Mouse (Mus musculus): Measurements from ENCODE around the gene Gm16181.

Gene Gm16181

DNA sequence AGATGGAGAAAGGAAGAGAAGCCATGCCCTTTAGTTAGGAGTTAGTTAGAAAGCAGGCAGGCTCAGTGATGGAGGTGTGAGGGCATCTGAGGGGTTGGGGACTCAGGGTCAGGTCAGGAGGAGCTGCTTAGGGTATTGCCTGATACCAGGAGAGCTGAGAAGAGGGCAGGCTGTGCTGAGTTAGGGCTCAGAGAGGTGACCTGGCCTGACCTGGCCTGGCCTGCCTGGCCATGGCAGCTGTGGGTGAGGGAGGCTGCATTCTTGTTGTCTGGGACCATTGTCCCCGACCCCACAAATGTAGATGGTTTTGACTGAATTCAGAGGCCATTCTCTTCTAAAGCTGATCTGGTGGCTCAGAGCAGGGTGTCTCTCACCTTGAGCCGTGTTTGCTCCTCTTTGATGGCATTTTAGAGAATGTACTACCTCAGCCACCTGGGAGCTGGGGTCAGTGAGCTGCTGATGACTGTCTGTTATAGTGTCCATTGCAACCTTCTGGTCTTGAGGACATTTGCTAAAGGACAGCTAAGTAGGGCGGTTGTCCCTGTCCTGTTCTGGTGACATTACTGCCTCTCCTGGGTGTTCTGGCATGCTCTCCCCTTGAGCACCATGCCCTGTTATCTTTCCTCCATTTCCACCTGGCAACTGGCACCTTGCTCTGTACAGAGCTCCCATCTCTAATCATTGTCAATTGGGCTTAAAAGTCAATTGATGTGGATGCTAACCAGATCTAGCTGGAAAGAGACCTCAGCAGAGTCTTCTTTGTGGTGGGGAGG lies 29.9 kb downstream of the Gm16181 start:
- DNase-seq (ENCODE audit: low read depth, low spot score), result no peak

DNA sequence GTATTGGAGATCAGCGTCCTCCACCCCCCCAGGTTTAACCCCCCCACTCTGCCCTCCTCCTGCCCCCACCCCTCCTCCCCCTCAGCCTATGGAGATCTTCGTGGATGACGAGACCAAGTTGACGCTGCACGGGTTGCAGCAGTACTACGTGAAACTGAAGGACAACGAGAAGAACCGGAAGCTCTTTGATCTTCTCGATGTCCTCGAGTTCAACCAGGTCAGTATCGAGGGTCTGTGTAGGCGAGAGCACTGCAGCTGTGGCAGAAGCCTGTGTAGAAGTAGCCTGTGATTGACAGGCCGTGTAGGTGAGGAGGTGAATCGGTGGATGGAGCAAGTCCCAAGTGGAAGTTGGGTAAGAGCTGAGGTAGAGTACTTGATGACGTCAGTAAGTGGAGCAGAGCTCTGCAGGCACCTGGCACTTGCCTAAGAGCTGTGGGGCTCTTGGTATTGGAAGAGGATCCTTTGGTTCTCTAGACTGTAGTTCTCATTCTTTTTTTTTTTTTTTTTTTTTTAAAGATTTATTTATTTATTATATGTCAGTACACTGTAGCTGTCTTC lies 30.6 kb downstream of the Gm16181 start:
- DNase-seq (ENCODE audit: low read depth, low spot score), result no peak

DNA sequence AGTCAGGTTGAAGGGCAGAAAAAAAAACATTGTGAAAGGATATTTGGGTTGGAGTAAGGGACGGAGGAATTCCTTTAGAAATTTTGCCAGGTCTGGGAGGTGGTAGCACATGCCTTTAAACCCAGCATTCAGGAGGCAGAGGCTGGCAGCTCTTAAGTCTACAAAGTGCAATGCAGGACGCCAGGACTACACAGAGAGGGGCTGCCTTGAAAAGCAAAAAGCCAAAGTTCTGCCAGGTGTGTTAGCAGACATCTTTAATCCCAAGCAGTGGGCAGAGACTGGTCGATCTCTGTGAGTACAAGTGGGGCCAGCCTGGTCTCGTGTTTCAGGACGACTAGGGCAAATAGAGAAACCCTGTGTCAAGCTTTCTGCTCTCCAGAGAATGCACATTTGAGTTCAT lies 31.3 kb downstream of the Gm16181 start:
- no peak for DNase-seq (ENCODE audit: low read depth, low spot score)

DNA sequence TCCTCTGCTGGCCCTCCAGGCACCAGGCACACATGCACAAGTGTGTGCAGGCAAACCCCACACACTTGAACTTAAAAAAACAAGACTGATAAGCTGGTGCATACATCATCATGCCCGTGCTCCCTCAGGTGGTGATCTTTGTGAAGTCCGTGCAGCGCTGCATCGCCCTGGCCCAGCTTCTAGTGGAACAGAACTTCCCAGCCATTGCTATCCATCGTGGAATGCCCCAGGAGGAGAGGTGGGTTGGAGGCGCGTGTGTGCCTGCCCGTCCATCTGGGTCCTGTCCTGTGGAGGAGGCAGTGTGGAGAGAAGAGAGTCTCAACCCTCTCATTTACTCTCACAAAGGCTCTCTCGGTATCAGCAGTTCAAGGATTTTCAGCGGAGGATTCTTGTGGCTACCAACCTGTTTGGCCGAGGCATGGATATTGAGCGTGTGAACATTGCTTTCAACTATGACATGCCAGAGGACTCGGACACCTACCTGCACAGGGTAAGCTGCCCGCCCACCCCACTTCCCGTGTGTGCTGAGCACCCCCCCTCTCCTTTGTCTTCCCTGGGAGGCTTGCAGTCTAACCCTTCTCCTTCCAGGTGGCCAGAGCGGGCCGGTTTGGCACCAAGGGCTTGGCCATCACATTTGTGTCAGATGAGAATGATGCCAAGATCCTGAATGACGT lies 32.1 kb downstream of the Gm16181 start:
- DNase-seq (ENCODE audit: low read depth, low spot score), result no peak

DNA sequence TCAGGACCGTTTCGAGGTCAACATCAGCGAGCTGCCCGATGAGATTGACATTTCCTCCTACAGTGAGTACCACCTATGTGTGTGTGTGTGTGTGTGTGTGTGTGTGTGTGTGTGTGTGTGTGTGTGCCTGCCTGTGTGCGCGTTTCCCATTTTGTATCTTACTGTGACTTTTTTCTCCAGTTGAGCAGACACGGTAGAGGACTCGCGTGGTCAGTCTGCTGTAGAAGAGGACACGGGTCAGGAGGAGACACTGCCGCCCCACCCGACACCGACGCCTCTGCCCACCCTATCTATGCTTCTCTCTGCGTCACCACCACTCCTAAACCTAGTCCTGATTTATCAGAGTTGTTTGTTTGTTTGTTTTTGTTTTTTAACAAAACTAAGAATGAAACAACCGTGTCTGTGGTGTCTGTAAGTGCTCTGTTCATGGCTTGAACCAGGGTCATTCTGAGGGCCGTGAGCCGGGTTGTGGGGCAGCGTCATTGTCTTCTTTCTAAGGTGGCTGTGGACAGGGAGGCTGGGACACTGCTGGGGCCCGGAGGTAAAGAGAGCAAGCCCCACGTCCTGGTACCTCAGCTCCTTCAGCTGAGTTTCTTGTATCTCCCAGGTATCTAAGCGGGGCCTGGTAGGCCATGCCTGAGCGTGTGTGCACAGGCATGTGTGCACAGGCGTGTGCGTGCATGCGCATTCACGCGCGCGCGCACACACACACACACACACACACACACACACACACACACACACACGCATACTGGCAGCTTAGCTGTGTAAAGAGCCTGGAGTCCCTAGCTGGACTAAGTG lies 32.9 kb downstream of the Gm16181 start:
- DNase-seq (ENCODE audit: low read depth, low spot score), result no peak

DNA sequence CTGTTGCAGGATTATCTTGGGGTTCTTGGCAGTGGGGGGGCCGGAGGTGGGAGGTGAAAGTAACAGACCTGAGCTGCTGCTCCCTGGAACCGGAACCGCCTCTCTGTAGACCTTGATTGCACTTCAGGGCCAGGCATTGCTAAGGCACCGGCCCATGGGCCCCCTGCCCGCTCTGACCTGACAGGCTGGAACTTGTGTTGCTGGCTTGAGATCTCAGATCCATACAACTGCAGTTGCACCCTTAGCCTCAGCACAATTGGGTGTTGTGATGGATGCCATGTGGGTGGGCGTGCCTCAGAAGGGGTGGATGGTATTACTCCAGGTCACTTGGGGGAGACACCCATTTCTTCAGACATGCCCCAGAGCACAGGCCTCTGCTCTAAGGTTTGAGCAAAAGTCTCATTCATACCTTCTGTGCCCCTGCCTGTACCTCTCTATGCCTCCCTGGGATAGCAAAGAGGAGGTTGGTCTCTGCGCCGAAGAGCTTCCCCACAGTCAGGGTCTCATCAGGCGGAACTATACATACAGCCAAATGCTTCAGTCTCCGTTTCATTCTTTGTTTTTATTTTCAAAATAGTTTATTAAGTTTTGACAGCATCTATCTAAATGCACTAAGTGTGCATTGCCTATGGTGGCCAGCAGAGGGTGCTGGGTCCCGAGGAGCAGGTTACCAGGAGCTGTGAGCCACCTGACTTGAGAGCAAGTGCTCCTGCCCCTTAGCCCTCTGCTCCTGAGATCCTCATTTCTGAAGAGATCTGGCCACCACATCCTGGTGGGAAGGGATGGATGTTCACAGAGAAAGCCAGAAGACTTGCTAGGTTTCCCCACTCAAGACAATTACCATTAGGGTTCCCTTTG lies 33.8 kb downstream of the Gm16181 start:
- DNase-seq (ENCODE audit: low read depth, low spot score), result peak; percentile 77

DNA sequence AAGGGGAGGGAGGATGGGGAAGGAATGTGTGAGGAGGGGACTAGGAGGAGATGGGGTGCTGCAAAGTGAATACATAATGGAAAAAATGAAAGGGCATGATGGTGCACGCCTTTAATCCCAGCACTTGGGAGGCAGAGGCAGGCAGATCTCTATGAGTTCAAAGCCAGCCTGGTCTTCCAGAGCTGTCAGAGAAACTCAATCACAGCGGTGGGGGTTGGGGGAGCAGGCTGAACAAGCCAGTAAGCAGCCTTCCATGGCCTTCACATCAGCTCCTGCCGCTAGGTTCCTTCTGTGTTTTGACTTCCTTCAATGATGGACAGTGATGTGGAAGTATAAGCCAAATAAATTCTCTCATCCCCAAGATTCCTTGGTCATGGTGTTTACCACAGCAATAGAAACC lies 34.7 kb downstream of the Gm16181 start:
- DNase-seq (ENCODE audit: low read depth, low spot score), result no peak

DNA sequence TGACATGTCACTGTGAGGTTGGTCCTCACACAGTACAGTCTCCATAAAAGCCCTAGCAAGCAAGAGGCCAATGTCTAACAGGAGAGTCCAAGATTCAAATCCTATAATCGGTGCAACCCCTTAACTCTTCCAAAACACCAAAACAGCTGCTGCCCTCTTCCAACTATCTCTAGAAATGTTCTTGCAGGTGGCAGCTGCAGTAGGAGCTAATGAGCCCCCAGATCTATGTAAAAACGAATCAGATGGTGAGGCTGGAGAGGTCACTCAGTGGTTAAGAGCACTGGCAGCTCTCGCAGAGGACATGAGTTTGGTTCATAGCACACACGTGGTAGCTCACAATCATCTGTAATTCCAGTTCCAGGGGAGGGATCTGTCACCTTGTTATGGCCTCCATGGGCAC lies 35.1 kb downstream of the Gm16181 start:
- DNase-seq (ENCODE audit: low read depth, low spot score), result no peak

DNA sequence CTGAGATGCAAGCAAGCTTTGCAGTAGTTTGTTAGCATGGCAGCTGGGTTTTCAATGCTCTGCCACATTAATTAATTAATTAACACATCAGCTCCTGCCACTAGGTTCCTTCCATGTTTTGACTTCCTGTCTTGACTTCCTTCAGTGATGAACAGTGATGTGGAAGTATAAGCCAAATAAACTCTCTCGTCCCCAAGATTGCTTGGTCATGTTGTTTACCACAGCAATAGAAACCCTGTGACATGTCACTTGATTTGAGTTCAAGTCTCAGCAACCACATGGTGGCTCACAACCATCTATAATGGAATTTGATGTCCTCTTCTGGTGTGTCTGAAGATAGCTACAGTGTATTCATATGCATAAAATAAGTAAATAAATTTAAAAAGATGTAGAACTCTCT lies 36.7 kb downstream of the Gm16181 start:
- peak; percentile 41 for DNase-seq (ENCODE audit: low read depth, low spot score)

DNA sequence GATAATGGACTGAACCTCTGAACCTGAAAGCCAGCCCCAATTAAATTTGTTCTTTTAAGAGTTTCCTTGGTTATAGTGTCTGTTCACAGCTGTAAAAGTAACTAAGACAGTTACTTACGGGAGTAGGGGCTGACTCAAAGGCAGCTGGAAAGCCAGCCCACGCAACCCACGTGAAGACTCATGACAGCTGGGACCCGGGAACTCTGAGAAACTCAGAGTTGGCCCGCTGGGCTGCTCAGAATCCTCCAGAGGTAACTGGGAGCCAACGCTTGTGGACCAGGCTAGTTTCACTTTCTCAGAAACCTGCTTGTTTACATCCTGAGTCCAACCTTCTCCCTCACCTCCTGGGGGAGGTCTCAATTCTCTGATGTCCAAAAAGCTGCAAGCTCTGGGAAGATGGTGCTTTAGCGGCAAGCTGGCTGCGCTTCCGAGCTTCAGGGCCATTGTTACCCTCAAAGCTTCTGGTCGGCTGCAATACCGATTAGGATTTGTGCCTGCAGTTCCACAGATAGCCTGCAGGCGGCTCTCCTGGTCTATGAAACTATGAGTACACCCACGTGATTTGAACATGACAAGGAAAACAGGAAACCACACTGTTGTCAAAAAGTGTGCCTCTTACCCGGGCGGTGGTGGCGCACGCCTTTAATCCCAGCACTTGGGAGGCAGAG lies 37.3 kb downstream of the Gm16181 start:
- DNase-seq (ENCODE audit: low read depth, low spot score), result peak; percentile 95

DNA sequence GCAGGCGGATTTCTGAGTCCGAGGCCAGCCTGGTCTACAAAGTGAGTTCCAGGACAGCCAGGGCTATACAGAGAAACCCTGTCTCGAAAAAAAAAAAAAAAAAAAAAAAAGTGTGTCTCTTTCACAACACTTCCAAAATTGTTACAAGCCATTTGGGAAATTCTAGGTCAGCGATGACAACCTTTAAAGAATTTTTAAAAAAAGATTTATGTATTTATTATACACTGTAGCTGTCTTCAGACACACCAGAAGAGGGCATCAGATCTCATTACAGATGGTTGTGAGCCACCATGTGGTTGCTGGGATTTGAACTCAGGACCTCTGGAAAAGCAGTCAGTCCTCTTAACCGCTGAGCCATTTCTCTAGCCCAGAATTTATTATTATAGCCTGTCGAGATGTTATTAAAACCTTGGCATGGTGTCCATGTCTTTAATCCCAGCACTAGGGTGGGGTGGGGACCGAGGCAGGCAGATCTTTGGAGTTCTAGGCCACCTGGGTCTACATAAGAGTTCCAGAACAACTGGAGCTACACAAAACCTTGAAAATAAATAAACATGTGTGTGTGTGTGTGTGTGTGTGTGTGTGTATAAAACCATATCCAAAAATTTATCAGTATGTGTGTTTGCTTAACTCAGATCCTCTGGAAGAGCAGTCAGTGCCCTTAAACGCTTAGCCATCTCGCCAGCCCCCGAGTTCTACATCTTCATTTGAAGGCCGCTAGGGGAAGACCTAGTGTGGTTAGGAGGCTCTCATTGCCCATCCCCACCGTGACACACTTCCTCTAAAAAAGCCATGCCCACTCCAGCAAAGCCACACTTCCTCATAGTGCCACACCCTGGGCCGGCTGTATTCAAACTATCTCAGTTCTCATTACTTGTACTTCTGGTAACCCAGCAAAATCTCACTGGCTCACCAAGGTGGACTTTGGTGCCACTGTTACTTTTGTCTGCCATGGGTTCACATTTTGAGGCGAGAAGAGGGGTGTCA lies 38.2 kb downstream of the Gm16181 start:
- peak; percentile 88 for DNase-seq (ENCODE audit: low read depth, low spot score)

DNA sequence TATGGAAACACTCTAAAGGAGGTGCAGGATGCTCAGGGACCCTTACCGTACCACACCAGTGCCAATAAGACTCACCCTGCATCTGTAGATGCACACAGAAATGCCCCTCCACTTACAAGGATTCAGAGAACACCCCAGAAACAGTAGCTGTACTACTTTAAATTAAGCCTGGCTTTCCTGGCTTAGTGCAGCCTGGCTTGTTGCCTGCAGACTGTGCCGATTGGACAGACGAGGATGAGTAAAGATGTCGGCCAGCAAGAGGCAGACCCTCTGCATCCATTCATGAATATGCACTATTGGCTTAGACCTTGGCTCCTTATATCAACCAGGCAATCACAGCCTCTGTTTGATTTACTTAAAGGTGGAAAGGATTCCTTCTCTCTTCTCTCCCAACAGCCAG lies 39.0 kb downstream of the Gm16181 start:
- no peak for DNase-seq (ENCODE audit: low read depth, low spot score)

DNA sequence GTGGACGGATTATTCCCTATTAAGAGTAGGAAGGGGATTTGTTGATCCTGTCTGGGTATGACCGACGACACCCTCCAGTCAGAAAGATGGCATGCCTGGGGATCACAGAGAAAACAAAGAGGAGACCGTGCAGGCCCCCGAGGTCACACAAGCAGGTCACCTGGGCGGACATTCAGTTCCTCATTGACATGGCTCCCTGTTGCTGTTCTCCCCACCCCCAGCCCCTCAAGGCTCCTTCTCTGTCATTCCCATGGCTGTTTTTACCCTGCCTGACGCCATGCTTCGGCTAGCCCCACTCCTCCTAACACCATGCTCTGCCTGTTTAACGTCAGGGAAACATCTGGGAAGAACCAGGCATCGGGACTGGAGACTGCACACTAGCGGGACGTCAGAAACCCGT lies 41.0 kb downstream of the Gm16181 start:
- no peak for DNase-seq (ENCODE audit: low read depth, low spot score)

DNA sequence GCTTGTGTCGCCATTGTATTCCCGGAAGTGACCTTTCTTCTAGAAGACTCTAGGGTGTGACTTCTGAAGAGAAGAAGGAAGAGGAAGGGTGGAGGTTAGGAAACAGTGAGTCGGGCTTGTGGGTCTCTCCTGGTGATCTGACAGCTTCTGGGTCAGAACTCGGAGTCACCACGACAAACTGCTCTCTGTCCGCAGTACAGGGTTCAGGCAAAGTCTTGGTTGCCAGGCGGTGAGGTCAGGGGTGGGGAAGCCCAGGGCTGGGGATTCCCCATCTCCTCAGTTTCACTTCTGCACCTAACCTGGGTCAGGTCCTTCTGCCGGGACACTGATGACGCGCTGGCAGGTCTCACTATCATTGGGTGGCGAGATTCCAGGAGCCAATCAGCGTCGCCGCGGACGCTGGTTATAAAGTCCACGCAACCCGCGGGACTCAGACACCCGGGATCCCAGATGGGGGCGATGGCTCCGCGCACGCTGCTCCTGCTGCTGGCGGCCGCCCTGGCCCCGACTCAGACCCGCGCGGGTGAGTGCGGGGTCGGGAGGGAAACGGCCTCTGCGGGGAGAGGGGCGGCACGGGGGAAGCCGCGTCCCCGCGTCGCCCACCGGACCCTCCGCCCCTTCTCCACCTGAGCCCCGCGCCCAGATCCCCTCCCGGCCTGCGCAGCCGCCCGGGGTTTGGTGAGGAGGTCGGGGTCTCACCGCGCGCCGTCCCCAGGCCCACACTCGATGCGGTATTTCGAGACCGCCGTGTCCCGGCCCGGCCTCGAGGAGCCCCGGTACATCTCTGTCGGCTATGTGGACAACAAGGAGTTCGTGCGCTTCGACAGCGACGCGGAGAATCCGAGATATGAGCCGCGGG lies 42.3 kb downstream of the Gm16181 start, which contains the start of gene H2-D1:
TSS of gene H2-D1 (plus strand) at position 67 of the 859 bp plus-strand sequence.
- DNase-seq (ENCODE audit: low read depth, low spot score), result peak; percentile 98

DNA sequence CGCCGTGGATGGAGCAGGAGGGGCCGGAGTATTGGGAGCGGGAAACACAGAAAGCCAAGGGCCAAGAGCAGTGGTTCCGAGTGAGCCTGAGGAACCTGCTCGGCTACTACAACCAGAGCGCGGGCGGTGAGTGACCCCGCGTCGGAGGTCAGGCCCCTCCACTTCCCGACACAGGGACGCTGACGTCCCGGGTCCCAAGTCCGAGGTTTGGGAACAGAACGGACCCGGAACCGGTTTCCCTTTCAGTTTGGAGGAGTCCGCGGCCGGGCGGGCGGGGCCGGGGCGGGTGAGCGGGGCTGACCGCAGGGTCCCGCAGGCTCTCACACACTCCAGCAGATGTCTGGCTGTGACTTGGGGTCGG lies 42.9 kb downstream of the Gm16181 start:
- peak; percentile 73 for DNase-seq (ENCODE audit: low read depth, low spot score)

DNA sequence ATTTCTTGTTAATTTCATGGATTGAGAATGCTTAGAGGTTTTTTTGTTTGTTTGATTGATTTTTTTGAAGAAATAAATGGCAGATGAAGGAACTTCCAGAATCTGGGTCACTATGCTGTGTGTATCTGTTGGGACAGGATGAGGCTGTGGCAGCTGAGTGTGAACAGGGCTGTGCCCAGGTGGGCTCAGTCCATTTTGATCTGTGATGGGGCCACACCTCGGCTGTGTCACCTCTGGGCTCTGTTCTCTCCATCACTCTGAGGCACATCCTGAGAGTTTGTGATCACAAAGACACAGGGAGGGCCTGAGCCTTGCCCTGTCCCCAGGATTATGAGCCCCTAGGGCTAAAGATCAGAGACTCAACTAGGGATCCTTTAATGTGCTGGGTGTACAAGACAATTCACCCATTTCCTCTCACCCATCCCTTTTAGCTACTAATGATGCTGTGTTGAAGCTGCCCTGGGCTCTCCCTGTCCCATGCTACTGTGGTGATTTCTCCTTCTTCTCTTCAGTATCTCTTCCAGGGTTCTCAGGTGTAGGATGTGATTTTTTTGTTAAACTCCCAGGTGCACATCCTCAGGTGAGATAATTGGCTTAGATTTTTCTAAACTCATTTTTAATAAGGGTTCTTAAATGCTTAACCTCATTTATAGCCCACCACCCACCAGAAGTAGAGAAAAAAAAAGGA lies 46.9 kb downstream of the Gm16181 start:
- no peak for DNase-seq (ENCODE audit: low read depth, low spot score)

DNA sequence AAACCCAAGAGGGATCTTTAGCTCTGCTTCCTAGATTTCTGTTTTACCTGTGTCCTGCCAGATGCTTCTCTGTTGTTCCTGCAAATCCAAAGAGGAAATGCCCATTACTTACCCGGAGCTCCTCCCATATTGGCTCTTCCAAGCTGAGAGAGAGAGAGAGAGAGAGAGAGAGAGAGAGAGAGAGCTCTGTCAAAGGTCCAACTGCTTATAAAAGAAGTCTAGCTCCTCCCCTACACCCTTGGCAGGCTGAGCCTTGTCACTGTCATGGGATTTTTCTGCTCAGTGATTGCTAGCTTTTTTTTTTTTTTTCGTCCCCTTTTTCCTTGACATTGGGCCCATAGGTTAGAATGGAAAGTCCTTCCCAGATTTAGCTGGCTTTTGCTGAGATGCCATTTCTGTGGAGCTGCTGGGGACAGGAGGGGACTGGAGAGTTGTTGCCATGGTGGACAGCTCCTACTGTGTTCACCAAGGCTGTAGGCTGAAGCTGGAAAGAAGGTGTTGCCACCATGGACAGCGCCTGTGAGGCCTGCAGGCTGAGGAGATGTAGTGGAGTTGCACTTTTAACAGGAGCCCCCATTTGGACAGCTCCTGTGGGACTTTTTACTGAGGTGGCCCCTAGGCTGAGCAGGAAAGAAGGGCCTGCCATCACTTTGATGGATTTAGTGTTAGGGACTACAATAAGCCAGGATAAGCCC lies 49.2 kb downstream of the Gm16181 start:
- DNase-seq (ENCODE audit: low read depth, low spot score), result peak; percentile 65

Measured in CD4-positive helper T cell, adult 2 months (primary cell).